Mouse (Mus musculus) olfactory bulb, adult 2 months (tissue): ENCODE measurements around the gene Sec31b.

ENCODE experiments used
- CTCF ChIP-seq: fragments of 200-500 bp; IDR thresholded peaks from 2 replicates; pipeline ENCODE4 v1.5.1; 2012; ENCODE audit warnings: low read depth, mild to moderate bottlenecking, low read length, moderate library complexity; ENCODE audit not compliant: insufficient read depth
- POLR2A ChIP-seq: fragments of 200-500 bp; IDR thresholded peaks from 2 replicates; pipeline ENCODE4 v1.6.1; 2012; ENCODE audit warnings: mild to moderate bottlenecking, low read depth, low read length, moderate library complexity; ENCODE audit not compliant: insufficient read depth

DNA sequence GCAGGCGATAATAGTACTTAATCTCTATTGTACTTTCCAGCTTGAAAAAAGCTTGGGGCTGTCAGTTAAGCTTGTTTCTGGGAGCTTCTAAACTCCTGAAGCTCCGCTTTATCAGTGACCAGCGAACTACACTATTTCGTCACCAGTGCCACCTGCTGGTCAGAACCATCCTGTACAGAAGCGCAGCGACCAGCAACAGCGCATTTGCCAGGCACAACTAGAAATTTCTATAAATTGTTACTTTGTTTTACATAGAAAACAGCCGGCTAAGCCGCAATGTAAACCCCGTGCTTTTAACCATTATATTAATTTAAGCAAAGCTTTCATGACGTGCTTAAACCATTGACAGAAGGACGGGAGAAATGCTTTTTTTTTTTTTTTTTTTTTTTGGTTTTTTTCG lies 889 bp downstream of the Sec31b start:
- TF ChIP-seq CTCF (peak; percentile 44), POLR2A (no peak)
